Mouse (Mus musculus): Measurements from ENCODE around the gene Ffar2. TPM values are rescaled to one million over a fixed set of nuclear protein-coding genes. Genes with fewer than 3 reads are reported as not detected.

Gene Ffar2
- polyA plus RNA-seq (2017; shearing (Covaris generic)): 0.51 TPM

DNA sequence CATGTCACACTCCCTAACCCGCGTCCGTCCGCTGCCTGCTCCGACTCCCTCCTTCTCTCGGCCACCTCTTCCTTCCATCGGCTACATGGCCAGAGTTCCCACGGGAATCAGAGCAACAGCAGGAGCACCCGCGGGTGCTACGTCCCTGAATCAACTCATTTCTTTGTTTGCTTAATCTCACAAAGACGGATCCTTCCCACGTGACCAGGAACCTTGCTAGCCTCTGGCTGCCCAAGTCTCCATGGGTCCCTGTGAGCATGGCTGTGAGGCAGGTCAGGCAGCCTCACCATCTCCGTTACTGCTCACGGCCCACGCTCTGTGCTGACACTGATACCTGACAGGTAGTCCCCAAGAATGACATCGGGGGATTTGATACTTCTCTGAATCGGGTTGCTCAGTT, at the start of gene Ffar2:
Gene Ffar2 (minus strand): TSS at position 101 of the 400 bp plus-strand sequence.

GRCm38 (mm10) chr7:30861464-30861863, 37.9 kb upstream of the Ffar2 start, which contains the start of gene Ffar1:
Gene Ffar1, minus strand, starts transcription at chr7:30861564.

DNA sequence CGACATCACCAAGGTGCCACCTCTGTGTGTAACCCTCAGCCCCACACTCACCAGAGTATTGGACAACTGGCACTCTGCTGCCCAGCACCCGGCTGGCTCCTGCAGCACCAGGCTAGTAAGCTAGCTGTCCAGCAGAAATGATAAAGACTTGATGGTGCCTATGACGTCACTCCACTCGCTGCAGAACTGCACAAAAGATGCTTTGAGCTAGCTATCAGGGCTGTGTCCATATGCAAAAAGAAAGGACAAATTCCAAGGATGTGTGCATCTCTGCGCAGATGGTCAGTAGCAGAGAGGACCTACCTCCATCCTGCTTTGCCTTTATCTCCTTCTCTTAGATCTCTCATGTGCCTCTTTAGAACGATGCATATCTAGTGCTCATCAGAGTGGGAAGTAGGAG, 32.5 kb upstream of the Ffar2 start, which contains the start of gene Ffar3:
Gene Ffar3 (minus strand): TSS at position 101 of the 400 bp plus-strand sequence.

GRCm38 (mm10) chr7:30787377-30788022, 36.1 kb downstream of the Ffar2 start, which contains the start of gene Krtdap:
Gene Krtdap, plus strand, starts transcription at chr7:30787896.

Other genes starting within 250 kb of the Ffar2 start
- 8.9 TPM for gene Kmt2b, start 235.0 kb downstream of the Ffar2 start, polyA plus RNA-seq (2017; shearing (Covaris generic))
- gene Zbtb32, start 224.9 kb downstream of the Ffar2 start, polyA plus RNA-seq (2017; shearing (Covaris generic)): 15.6 TPM
- 0.65 TPM for gene Upk1a, start 210.9 kb downstream of the Ffar2 start, polyA plus RNA-seq (2017; shearing (Covaris generic))
- 713 TPM for gene Cox6b1, start 197.6 kb downstream of the Ffar2 start, polyA plus RNA-seq (2017; shearing (Covaris generic))
- gene Etv2, start 187.9 kb downstream of the Ffar2 start, polyA plus RNA-seq (2017; shearing (Covaris generic)): not detected
- gene Rbm42, start 173.5 kb downstream of the Ffar2 start, polyA plus RNA-seq (2017; shearing (Covaris generic)): 195 TPM
- gene Haus5, start 158.8 kb downstream of the Ffar2 start, polyA plus RNA-seq (2017; shearing (Covaris generic)): 40.4 TPM
- gene Pmis2, start 152.2 kb downstream of the Ffar2 start, polyA plus RNA-seq (2017; shearing (Covaris generic)): not detected
- gene 2200002J24Rik, start 124.8 kb downstream of the Ffar2 start, polyA plus RNA-seq (2017; shearing (Covaris generic)): not detected
- not detected for gene Atp4a, start 111.6 kb downstream of the Ffar2 start, polyA plus RNA-seq (2017; shearing (Covaris generic))
- gene Tmem147, start 94.2 kb downstream of the Ffar2 start, polyA plus RNA-seq (2017; shearing (Covaris generic)): 133 TPM
- 0.63 TPM for gene Gapdhs, start 80.1 kb downstream of the Ffar2 start, polyA plus RNA-seq (2017; shearing (Covaris generic))
- gene Sbsn, start 72.3 kb downstream of the Ffar2 start, polyA plus RNA-seq (2017; shearing (Covaris generic)): 1.1 TPM
- gene Dmkn, start 60.0 kb downstream of the Ffar2 start, polyA plus RNA-seq (2017; shearing (Covaris generic)): not detected
- not detected for gene Krtdap, start 35.9 kb downstream of the Ffar2 start, polyA plus RNA-seq (2017; shearing (Covaris generic))
- not detected for gene Ffar3, start 32.4 kb upstream of the Ffar2 start, polyA plus RNA-seq (2017; shearing (Covaris generic))
- 0.06 TPM for gene Ffar1, start 37.8 kb upstream of the Ffar2 start, polyA plus RNA-seq (2017; shearing (Covaris generic))
- 14.0 TPM for gene Cd22, start 56.6 kb upstream of the Ffar2 start, polyA plus RNA-seq (2017; shearing (Covaris generic))
- not detected for gene Mag, start 91.1 kb upstream of the Ffar2 start, polyA plus RNA-seq (2017; shearing (Covaris generic))
- not detected for gene Hamp2, start 100.9 kb upstream of the Ffar2 start, polyA plus RNA-seq (2017; shearing (Covaris generic))
- gene Hamp, start 120.3 kb upstream of the Ffar2 start, polyA plus RNA-seq (2017; shearing (Covaris generic)): not detected
- gene Usf2, start 133.0 kb upstream of the Ffar2 start, polyA plus RNA-seq (2017; shearing (Covaris generic)): 8.8 TPM
- gene Lsr, start 149.7 kb upstream of the Ffar2 start, polyA plus RNA-seq (2017; shearing (Covaris generic)): 2.7 TPM
- 0.72 TPM for gene Fam187b, start 150.0 kb upstream of the Ffar2 start, polyA plus RNA-seq (2017; shearing (Covaris generic))
- gene Fxyd5, start 218.7 kb upstream of the Ffar2 start, polyA plus RNA-seq (2017; shearing (Covaris generic)): 1,946 TPM
- gene Fxyd7, start 227.7 kb upstream of the Ffar2 start, polyA plus RNA-seq (2017; shearing (Covaris generic)): not detected
- not detected for gene Fxyd1, start 233.4 kb upstream of the Ffar2 start, polyA plus RNA-seq (2017; shearing (Covaris generic))
- not detected for gene Lgi4, start 235.6 kb upstream of the Ffar2 start, polyA plus RNA-seq (2017; shearing (Covaris generic))

Data from CD4-positive, CD25-positive, alpha-beta regulatory T cell, adult 9 weeks (primary cell).